Mouse (Mus musculus): ENCODE measurements around the gene Lce3c.

Lce3c gene

DNA sequence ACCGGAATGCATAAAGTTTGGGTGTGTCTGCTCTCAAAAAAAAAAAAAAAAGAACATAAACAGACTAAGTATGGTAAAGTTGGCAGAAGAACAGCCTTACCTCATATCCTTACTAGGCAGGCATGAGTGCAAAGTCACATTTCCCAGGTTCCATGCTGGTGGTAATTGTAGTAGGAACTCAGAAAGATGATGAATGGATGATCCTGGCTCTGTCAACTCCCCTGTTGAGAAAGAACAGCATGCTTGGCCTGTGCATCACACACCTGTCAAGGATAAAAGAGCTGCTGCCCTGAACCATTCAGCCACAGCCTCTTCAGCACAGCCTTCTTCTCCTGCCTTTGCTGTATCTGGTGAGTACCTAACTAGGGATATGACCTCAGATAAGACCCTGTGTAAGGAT, at the start of gene Lce3c:
Gene Lce3c (plus strand): TSS at position 301 of the 400 bp plus-strand sequence.
- DNase-seq: no peak

DNA sequence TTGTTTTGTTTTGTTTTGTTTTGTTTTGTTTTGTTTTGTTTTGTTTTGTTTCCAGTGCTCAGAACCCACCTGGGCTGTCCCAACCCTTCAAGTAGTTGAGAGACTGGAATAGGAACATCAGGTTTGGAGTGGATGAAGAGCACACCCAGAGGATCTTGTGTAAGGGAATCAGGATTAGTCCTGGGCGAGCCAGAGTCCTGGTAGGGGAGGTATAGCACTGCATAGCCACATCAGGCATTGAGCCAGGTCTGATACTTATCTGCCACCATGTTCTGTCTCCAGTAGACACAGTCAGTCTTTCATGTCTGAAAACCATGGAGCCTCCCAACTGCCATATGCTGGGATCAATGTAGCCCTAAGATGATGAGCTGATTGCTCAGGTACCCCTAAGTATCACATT, 49.8 kb upstream of the Lce3c start:
- DNase-seq: no peak

DNA sequence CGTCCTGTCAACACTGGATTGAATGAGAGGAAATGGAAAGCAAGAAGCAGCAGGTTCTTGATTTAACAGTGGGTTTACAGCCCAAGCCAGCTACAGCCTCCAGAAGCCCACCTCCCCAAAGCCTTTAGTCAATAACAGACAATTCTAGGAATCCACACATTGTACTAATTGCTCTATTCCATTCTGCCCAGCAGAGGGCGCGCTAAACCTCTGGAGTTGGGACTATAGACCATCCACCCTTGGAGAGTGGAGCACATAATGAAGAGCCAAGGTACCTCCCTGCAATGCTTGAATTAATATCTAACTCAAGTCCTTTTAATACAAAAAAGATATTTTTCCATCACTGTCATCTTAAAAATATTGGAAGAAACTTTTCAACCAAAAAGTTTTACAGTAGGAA, 41.3 kb upstream of the Lce3c start:
- DNase-seq: no peak

DNA sequence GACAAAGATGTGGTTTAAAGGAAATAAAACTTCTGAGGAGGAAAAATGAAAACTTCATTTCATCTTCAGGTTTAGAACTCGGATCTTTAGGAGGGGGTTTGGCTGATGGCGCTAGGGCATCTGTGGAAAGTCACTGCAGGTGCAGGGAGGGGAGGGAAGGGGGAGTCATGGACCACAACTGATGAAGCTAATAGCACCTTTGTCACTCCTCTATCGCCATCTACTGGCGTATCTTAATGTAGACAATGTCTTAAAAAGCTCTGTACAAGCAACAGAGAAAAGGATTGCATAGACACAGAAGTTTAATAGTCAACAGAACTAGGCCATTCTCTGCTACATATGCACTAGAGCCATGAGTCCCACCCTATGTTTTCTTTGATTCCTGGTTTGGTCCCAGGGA, 40.6 kb upstream of the Lce3c start:
- no peak for DNase-seq

DNA sequence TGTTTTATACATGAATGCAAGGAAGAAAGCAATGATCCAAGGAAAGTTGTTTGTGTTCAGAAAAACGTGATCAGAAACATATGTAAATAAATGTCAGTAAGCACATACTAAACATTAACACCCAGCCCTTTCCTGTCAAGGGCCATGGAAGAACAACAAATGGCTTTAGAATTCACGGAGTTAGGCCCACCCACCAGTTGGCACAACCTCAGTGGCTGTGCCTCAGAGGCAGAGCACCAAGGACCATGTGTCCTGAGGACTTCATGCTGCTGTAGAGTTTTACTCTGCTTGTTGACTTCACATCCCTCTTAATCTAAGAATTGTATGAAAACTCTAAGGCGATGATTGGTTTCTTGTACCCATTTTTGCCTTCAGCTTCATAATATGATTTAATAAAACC, 39.1 kb upstream of the Lce3c start:
- no peak for DNase-seq

DNA sequence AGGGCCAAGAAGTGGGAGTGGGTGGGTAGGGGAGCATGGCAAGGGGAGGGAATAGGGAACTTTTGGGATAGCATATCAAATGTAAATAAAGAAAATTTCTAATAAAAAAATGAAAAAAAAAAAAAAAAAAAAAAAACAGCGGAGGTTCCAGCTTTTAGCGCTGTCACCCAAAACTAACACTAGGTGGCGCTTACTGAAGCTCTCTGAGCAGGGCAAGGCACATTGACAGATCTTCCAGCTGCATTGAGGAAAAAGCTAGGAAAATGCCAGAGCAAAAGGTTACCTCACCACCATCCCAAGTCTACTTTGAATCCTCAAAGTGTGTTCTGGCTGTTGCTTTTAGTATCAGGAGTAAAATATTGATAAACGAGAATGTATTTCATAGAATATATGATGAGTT, 36.7 kb upstream of the Lce3c start:
- DNase-seq: no peak

DNA sequence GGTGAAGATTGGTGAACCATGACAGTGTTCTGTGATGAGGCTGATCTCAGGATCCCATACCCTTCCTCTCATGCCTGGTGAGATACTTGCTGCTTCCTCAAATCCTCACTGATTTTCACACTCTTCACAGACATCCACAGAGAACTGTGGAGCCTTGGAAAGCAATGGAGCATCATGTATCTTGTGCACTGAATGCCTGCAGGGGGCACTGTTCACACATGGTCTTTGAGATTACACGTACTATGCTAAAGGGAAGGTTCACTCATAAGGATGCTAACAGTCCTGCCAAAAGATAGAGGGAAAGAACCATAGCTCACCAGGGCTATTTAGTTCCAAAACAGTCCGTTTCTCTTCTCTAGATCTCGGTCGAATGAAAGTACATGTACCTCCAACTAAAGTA, 23.9 kb upstream of the Lce3c start:
- DNase-seq: peak; percentile 11

DNA sequence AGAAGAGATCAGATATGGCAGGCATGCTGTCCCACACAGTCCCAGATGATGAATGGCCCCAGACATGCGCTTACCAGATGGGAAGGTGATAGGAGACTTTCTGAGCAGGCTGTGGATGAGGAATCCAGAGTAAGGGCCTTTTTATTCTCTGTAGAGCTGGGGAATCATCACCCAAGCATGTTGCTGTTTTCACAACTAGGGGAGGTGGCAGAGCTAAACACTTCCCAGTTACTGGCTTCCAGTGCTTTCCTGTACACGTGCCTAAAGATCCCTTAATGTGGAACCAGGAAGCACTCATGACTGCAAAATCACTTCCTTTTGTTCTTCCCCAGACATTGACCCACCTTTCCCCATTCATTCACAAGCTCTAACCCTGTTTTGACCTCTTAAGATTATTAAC, 18.2 kb upstream of the Lce3c start, which contains the start of gene Lce3a:
Gene Lce3a (minus strand): TSS at position 101 of the 400 bp plus-strand sequence.
- DNase-seq: no peak

DNA sequence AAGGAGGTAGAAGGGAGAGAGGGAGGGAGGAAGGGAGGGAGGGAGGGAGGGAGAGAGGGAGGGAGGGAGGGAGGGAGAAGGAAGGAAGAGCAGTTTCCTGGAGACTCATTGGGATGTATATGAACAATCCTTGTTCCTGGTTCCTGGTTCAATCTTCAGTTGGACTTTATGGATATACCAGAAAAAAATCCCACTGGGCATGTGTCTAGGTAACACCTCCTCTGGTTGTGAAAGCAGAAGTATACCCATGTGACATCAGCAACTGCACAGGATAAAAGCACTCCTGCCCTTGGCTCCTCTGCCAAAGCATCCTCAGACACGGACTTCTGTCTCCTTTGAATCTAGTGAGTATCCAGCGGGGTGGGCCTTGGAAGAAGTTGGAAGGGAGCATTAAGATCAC, 11.6 kb upstream of the Lce3c start, which contains the start of gene Lce3b:
Gene Lce3b (plus strand): TSS at position 301 of the 400 bp plus-strand sequence.
- DNase-seq: no peak

DNA sequence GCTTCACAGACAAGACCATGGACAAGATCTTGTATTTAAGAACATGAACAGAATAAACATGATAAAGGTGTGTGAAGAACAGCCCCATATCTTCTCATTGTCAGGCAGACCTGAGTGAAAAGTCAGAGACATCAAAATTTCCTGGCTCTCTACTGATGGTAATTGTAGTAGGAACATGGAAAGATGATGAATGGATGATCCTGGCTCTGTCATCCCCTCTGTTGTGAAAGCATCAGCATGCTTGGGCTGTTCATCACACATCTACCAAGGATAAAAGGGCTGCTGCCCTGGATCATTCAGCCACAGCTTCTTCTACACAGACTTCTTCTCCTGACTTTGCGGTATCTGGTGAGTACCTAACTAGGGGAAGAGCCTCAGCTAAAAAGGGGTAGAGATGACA, 12.8 kb downstream of the Lce3c start, which contains the start of gene Lce3d:
Gene Lce3d (plus strand): TSS at position 301 of the 400 bp plus-strand sequence.
- DNase-seq: no peak

DNA sequence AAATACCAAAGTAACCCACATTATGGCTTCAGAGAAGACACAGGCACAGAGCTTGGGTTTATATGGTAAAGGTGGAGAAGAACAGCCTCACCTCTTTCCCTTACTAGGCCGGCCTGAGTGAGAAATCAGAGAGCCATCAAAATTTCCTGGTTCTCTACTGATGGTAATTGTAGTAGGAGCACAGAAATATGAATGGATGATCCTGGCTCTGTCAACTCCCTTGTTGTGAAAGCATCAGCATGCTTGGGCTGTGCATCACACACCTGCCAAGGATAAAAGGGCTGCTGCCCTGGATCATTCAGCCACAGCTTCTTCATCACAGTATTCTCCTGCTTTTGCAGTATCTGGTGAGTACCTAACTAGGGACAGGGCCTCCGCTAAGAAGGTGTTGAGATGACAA, 22.5 kb downstream of the Lce3c start, which contains the start of gene Lce3e:
Gene Lce3e (plus strand): TSS at position 301 of the 400 bp plus-strand sequence.
- DNase-seq: no peak

DNA sequence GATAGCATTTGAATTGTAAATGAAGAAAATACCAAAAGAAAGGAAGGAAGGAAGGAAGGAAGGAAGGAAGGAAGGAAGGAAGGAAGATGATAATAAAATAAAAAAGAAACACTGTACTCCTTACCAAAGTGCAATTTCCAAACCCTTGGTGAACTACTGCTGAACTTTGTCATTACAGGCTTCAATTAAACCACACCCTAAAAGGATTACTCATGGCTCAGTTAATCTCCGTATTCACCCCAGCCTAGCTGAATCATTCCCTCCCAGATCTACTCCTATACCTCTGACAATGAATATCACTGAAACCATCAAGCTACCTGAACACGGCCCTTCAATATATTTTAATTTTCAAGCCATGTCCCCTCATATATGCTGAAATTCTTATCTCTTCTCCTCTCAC, 34.2 kb downstream of the Lce3c start:
- no peak for DNase-seq

DNA sequence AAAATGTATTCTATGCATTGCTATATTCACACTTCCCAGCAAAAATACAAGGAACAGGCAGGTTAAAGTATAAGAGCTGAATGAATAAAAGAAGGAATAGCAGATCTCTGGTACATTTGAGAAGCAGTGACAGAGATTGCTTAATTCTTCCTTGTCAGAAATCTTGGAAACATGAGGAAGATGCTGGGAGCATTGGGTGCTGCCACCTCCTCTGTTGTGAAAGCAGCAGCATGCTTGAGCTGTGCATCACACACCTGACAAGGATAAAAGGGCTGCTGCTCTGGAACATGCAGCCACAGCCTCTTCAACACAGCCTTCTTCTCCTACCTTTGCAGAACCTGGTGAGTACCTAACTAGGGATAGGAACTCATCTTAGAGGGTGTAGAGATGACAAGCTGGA, 47.6 kb downstream of the Lce3c start, which contains the start of gene Lce3f:
Gene Lce3f (plus strand): TSS at position 301 of the 400 bp plus-strand sequence.
- no peak for DNase-seq
